Mouse (Mus musculus) kidney, embryonic 15.5 days (tissue): ENCODE results near the gene Fmnl2. TPM values are rescaled to one million over a fixed set of nuclear protein-coding genes. Genes with fewer than 3 reads are reported as not detected.

Experiments
- ATAC-seq: fragments of 200-750 bp; cut with Nextera tagmentation; replicated peaks from 2 replicates; pipeline ENCODE4 v1.8.0; 2017; ENCODE audit warnings: moderate TSS enrichment; ENCODE audit not compliant: low FRiP score
- H3K27ac ChIP-seq: fragments of 300-500 bp; sonication (generic); 2 replicates; pipeline ENCODE4 v1.5.1; 2015; ENCODE audit warnings: mild to moderate bottlenecking, inconsistent platforms
- H3K27me3 ChIP-seq: fragments of 300-500 bp; sonication (generic); 2 replicates; pipeline ENCODE4 v1.6.1; 2015; ENCODE audit warnings: inconsistent platforms
- H3K36me3 ChIP-seq: fragments of 300-500 bp; sonication (generic); 2 replicates; pipeline ENCODE4 v1.6.1; 2015; ENCODE audit warnings: inconsistent platforms
- H3K4me1 ChIP-seq: fragments of 300-500 bp; sonication (generic); 2 replicates; pipeline ENCODE4 v1.6.1; 2015; ENCODE audit warnings: inconsistent platforms
- H3K4me2 ChIP-seq: fragments of 300-500 bp; sonication (generic); 2 replicates; pipeline ENCODE4 v1.6.1; 2015; ENCODE audit warnings: moderate library complexity, mild to moderate bottlenecking, inconsistent platforms
- H3K4me3 ChIP-seq: fragments of 300-500 bp; sonication (generic); replicated peaks from 2 replicates; pipeline ENCODE4 v1.5.1; 2015; ENCODE audit warnings: mild to moderate bottlenecking, inconsistent platforms
- H3K9ac ChIP-seq: fragments of 300-500 bp; sonication (generic); 2 replicates; pipeline ENCODE4 v1.6.1; 2015; ENCODE audit warnings: mild to moderate bottlenecking, inconsistent platforms
- H3K9me3 ChIP-seq: fragments of 300-500 bp; sonication (generic); replicated peaks from 2 replicates; pipeline ENCODE4 v1.6.1; 2016; ENCODE audit warnings: inconsistent platforms
- WGBS: fragments of 180-500 bp; shearing (Covaris S2); methylation state at CpG from one replicate; pipeline ENCODE4 v1.1.7; 2015; ENCODE audit warnings: mixed read lengths; 5-methylcytosine and 5-hydroxymethylcytosine counted together
- polyA plus RNA-seq: library from polyadenylated mRNA; unstranded; fragments of >200 nt; fragmentation: Nextera tagmentation; extraction: Ambion mirVana; gene quantifications from 2 replicates; pipeline ENCODE4 v1.2.1, GENCODE M21; 2015

The Fmnl2 gene
- polyA plus RNA-seq, 1 experiment from 2014 or later, result 8.0 TPM

DNA sequence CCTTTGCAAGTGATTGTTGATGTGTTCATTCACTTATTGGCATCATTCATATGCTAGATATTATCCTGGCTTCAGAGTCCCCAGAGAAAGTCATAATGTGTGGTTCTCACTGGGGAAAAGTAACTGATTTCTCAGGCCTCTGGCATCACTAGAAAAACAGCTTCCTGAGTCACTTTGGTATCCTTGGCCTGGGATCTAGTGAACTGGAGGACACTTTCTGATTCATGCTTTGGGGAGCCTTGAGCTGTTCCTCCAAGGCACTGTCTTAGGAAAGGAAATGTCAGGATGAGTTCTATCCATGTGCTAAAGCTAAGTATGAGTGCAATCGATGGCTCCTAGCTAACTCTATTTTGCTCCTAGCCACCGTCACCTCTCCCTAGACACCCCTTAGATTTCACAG, 245.2 kb downstream of the Fmnl2 start:
- Histone ChIP-seq H3K4me1 (no peaks in the 10 kb centered on the region), H3K27ac (no peak overlapping the region), H3K36me3 (peaks cover 67% of the 10 kb centered on the region), H3K9ac (no peak overlapping the region), H3K4me3 (no peak overlapping the region), H3K27me3 (no peaks in the 10 kb centered on the region), H3K9me3 (no peaks in the 10 kb centered on the region), H3K4me2 (no peak overlapping the region)
- ATAC-seq, result no peak
- 98% methylated on average over 2 of the region's 2 CpGs for WGBS

DNA sequence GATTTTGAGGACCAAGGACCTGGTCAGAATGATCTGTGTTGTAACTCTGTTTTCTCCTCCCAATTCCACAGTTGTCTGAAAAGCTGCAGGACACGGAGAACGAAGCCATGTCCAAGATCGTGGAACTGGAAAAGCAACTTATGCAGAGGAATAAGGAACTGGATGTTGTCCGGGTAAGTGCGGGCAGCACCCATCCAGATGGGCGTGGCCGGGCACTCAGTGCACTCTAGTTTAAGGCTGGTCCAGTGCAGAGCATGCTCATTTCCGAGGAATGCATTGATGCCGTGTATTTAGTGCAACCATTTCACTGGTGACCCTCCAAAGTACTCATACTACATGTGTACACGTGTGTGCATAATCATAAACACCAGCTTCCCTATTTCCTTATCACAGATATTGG, 247.7 kb downstream of the Fmnl2 start:
- 90% methylated on average over 10 of the region's 10 CpGs for WGBS
- no peak overlapping the region for H3K9ac ChIP-seq
- H3K4me1 ChIP-seq, result no peaks in the 10 kb centered on the region
- H3K27me3 ChIP-seq, result no peaks in the 10 kb centered on the region
- no peak overlapping the region for H3K4me3 ChIP-seq
- no peaks in the 10 kb centered on the region for H3K9me3 ChIP-seq
- H3K4me2 ChIP-seq, result no peak overlapping the region
- ATAC-seq, result no peak
- no peak overlapping the region for H3K27ac ChIP-seq
- H3K36me3 ChIP-seq, result peaks cover 82% of the 10 kb centered on the region

DNA sequence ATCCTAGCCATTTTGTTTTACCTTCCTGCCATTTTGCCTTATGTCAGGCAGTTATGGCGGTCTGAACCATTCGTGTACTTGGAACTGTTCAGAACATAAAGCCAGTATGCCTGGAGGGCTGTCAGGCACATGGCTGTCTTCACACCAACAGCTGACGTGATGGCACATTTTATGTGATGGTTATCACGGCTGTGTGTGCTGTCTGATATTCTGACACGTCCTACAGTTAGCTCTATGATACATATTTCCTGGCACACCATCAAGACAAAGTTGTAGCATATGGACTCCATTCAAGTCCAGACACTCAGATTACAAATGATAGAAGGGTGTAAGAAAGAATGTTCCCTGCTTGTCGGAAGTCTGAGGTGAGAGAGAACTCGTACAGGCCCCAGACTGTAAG, 248.4 kb downstream of the Fmnl2 start:
- ATAC-seq, result no peak
- Histone ChIP-seq H3K4me3 (no peak overlapping the region), H3K27me3 (no peaks in the 10 kb centered on the region), H3K27ac (no peak overlapping the region), H3K9me3 (no peaks in the 10 kb centered on the region), H3K36me3 (peaks cover 84% of the 10 kb centered on the region), H3K9ac (no peak overlapping the region), H3K4me1 (no peaks in the 10 kb centered on the region), H3K4me2 (no peak overlapping the region)
- 81% methylated on average over 7 of the region's 7 CpGs for WGBS

DNA sequence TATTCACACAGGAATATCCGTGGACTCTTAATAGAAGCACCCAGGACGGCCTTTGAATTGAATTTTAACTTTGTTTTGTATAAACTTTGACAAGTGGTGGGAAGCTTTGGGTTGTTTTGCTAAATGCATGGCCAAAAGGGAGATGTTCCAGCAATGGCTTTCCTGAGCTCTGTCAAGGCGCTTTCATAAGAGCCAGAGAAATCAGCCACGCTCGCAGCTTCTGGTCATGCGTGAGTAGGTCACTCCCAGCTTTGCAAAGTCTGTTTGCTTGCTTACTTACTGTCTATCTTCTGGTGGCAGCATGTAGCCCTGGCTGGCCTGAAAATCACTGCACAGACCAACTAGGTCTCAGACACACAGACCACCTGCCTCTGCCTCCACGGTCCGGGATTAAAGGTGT, 248.8 kb downstream of the Fmnl2 start:
- Histone ChIP-seq H3K4me2 (no peak overlapping the region), H3K36me3 (peaks cover 83% of the 10 kb centered on the region), H3K27me3 (no peaks in the 10 kb centered on the region), H3K9ac (no peak overlapping the region), H3K4me3 (no peak overlapping the region), H3K9me3 (no peaks in the 10 kb centered on the region), H3K4me1 (no peaks in the 10 kb centered on the region), H3K27ac (no peak overlapping the region)
- no peak for ATAC-seq
- 88% methylated on average over 8 of the region's 8 CpGs for WGBS

DNA sequence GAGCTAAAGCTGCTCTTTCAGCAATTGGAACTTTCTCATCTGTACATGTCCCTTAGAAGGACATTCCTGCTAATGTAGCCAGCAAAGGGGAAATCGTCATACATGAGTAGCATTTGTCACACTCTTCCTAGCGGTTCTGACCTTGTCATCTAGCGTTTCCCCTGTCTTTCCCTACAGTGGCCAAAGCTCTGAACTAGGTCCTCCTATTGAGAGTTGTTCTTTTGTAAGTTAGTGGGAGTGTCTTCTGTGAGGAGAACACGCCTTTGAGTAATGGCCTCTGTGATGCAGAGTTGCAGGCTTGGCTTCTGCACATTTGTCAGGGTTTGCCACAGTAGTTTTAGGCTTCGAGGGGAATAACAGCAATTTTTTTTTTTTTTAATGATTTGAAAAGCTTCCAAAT, 250.9 kb downstream of the Fmnl2 start:
- H3K4me2 ChIP-seq, result no peak overlapping the region
- ATAC-seq, result no peak
- no peaks in the 10 kb centered on the region for H3K27me3 ChIP-seq
- H3K27ac ChIP-seq, result no peak overlapping the region
- H3K4me3 ChIP-seq, result no peak overlapping the region
- no peaks in the 10 kb centered on the region for H3K9me3 ChIP-seq
- H3K9ac ChIP-seq, result no peak overlapping the region
- WGBS, result 82% methylated on average over 5 of the region's 5 CpGs
- H3K36me3 ChIP-seq, result peaks cover 86% of the 10 kb centered on the region
- H3K4me1 ChIP-seq, result no peaks in the 10 kb centered on the region

DNA sequence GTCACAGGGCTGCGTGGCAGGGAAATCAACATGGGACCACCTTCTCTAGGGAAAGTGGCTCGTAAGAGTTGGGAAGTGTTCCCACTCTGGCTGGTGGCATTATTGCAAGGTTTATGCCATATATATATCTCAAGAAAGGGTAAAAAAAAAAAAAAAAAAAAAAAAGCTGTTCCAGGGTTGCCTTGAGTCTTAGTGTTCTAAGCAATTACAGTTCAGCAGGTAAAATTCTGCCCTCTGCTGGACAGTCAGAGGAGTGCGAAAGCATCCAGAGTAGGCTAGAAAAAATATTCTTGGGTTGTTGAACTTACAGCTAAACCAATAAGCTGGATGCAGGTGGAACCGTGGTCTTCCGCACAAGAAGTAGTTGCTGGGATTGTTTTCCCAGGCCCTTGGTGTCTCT, 264.1 kb downstream of the Fmnl2 start:
- no peak overlapping the region for H3K27ac ChIP-seq
- H3K36me3 ChIP-seq, result peaks cover 71% of the 10 kb centered on the region
- H3K4me2 ChIP-seq, result no peak overlapping the region
- no peak overlapping the region for H3K9ac ChIP-seq
- no peak overlapping the region for H3K4me3 ChIP-seq
- no peak for ATAC-seq
- H3K4me1 ChIP-seq, result no peaks in the 10 kb centered on the region
- H3K27me3 ChIP-seq, result no peaks in the 10 kb centered on the region
- no peaks in the 10 kb centered on the region for H3K9me3 ChIP-seq
- 73% methylated on average over 5 of the region's 5 CpGs for WGBS

DNA sequence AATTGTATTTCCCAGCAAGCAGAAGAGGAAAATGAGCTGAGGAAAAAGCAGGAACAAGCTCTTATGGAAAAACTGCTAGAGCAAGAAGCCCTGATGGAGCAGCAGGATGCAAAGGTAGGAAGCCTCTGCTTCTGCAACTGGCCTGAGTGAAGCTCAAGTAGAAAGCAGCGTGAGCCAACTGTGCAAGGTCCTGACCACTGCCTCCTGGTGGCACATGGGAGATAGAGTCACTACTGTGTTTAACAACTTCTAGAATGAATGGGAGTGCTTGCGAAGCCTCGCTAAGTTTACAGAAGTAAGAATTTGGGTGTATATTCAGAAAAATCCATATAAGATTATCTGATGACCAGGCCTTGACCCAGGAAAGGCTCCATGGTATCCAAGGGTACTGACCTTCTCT, 268.3 kb downstream of the Fmnl2 start:
- no peak overlapping the region for H3K4me3 ChIP-seq
- H3K36me3 ChIP-seq, result peaks cover 75% of the 10 kb centered on the region
- no peaks in the 10 kb centered on the region for H3K9me3 ChIP-seq
- no peaks in the 10 kb centered on the region for H3K27me3 ChIP-seq
- H3K4me1 ChIP-seq, result no peaks in the 10 kb centered on the region
- ATAC-seq, result no peak
- H3K9ac ChIP-seq, result no peak overlapping the region
- no peak overlapping the region for H3K4me2 ChIP-seq
- no peak overlapping the region for H3K27ac ChIP-seq
- 90% methylated on average over 3 of the region's 3 CpGs for WGBS

DNA sequence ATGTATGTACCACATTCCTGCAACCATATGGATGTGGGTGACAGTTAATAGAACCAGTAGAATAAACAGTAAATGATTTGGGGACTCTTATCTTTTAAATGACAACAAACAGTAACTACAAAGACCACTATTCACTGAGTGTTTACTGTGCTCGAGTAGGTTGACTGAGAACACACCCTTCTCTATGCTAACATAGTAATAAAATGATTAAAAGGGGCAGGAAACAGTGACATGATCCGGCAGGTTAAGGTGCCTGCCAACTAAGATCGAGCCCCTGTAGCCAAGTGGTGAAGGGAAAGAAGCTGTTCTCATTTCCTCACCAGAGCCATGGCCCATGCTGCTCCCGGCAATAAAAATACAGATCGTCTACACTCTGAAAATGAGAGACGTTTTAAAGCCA, 271.4 kb downstream of the Fmnl2 start:
- no peak overlapping the region for H3K4me3 ChIP-seq
- 59% methylated on average over 6 of the region's 6 CpGs for WGBS
- H3K36me3 ChIP-seq, result peaks cover 72% of the 10 kb centered on the region
- H3K9ac ChIP-seq, result no peak overlapping the region
- no peaks in the 10 kb centered on the region for H3K27me3 ChIP-seq
- no peak overlapping the region for H3K4me2 ChIP-seq
- no peaks in the 10 kb centered on the region for H3K9me3 ChIP-seq
- no peak for ATAC-seq
- no peaks in the 10 kb centered on the region for H3K4me1 ChIP-seq
- H3K27ac ChIP-seq, result no peak overlapping the region

DNA sequence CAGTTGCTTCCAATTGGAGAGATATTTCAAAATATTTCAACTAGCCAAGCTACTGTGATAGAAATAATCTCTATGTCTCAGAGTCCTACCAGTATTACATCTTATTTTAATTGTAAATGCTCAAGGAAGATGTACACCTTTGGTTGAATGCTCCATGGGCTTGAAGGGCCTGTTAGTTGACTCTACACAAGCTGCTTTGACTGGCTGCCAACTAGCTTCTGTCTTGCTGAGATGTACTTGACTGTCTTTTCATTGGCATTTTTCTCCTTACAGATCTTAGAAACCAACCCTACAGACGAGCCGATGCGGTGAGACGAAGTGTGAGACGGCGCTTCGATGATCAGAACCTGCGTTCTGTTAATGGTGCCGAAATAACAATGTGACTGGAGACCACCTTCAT, 273.9 kb downstream of the Fmnl2 start:
- no peak overlapping the region for H3K4me2 ChIP-seq
- H3K9ac ChIP-seq, result no peak overlapping the region
- no peak for ATAC-seq
- H3K27me3 ChIP-seq, result no peaks in the 10 kb centered on the region
- H3K27ac ChIP-seq, result no peak overlapping the region
- H3K4me1 ChIP-seq, result no peaks in the 10 kb centered on the region
- 95% methylated on average over 9 of the region's 9 CpGs for WGBS
- peaks cover 65% of the 10 kb centered on the region for H3K36me3 ChIP-seq
- no peaks in the 10 kb centered on the region for H3K9me3 ChIP-seq
- H3K4me3 ChIP-seq, result no peak overlapping the region

DNA sequence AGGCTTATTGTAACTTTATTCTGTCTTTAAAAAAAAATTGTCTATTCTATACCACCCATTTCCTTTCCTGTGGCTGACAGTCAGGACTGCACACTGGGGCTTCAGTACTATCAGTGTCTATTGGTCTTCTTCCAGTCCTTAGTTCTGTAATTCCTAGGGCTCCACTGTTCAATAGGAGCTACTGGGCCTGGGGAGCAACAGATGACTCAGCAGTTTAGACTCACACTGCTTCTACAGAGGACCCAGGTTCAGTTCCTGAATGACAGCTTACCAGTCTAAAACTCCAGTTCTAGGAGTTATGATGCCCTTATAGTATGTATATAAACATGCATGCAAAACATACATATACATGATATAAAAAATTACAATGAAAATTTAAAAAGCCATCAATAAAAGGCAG, 289.2 kb downstream of the Fmnl2 start:
- H3K9me3 ChIP-seq, result no peaks in the 10 kb centered on the region
- no peak overlapping the region for H3K4me2 ChIP-seq
- H3K9ac ChIP-seq, result no peak overlapping the region
- no peaks in the 10 kb centered on the region for H3K27me3 ChIP-seq
- H3K4me3 ChIP-seq, result no peak overlapping the region
- H3K36me3 ChIP-seq, result peaks cover 54% of the 10 kb centered on the region
- H3K27ac ChIP-seq, result no peak overlapping the region
- H3K4me1 ChIP-seq, result no peaks in the 10 kb centered on the region
- no peak for ATAC-seq

DNA sequence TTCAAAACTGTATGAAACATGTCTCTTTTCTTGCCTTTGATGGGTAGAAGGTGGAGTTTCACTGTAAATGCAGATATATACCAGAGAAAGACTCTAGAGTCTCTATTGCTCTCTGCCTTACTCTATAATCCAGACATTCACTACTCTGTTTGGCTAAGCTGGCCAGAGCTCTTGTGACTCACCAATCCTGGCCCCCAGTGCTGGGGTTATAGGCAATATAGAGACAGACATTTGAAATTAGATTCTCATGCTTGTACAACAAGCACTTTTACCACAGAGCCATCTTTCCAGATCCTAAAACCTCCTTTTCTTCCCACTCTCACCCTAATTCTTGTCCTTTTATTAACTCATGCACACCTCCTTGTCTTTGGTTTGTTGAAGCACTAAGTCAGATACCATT, 316.3 kb downstream of the Fmnl2 start:
- Histone ChIP-seq H3K9ac (no peak overlapping the region), H3K27ac (no peak overlapping the region), H3K4me1 (no peaks in the 10 kb centered on the region), H3K4me3 (no peak overlapping the region), H3K36me3 (peaks cover 31% of the 10 kb centered on the region), H3K9me3 (no peaks in the 10 kb centered on the region), H3K27me3 (no peaks in the 10 kb centered on the region), H3K4me2 (no peak overlapping the region)
- no peak for ATAC-seq

DNA sequence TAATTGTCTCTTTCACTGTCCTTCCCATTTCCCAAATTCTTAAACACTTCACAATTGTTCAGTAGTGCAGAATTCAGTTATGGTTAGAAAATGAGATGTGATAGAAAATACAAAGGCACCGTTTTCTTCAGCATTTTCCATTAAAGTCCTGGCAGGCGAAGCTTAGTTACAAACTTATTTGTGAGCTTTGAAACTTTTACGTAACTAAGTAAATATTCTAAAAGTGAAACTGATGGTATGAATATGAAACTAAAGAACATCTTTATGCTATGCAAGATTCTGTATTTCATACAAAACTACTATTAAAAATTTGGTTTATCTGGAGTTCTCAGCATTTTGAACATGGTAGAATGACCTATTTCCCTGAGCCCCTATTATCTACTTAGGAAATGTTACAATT, 321.3 kb downstream of the Fmnl2 start:
- no peak overlapping the region for H3K9ac ChIP-seq
- 85% methylated on average over 3 of the region's 3 CpGs for WGBS
- ATAC-seq, result no peak
- H3K27ac ChIP-seq, result no peak overlapping the region
- no peak overlapping the region for H3K4me3 ChIP-seq
- peaks cover 27% of the 10 kb centered on the region for H3K36me3 ChIP-seq
- H3K9me3 ChIP-seq, result no peaks in the 10 kb centered on the region
- 0 out of 2 replicates have a peak, but pooled peaks cover 3% of the 10 kb centered on the region for H3K4me1 ChIP-seq
- H3K27me3 ChIP-seq, result no peaks in the 10 kb centered on the region
- H3K4me2 ChIP-seq, result no peak overlapping the region

DNA sequence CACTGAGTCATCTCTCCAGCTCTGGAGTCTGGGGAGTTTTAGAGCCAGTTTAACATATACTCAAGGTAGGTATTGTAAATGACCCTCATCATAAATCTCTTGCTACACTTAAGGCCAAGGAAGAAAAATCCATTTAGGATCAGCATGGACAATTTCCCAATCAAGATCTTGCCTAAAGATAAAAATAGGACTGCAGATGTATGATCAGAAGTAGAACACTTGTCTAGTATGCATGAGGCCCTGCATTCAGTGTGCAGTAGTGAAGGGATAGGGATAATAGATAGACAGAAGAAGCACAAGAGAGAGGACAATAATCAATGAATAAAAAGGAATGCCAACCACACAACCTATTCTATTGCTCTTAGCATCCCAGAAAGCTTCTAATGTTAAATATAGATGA, 322.2 kb downstream of the Fmnl2 start:
- no peak for ATAC-seq
- Histone ChIP-seq H3K9me3 (no peaks in the 10 kb centered on the region), H3K27ac (no peak overlapping the region), H3K4me2 (no peak overlapping the region), H3K4me3 (no peak overlapping the region), H3K4me1 (0 out of 2 replicates have a peak, but pooled peaks cover 3% of the 10 kb centered on the region), H3K36me3 (peaks cover 25% of the 10 kb centered on the region), H3K9ac (no peak overlapping the region), H3K27me3 (no peaks in the 10 kb centered on the region)
